27 mouse cellular contexts compared by ENCODE assay signal in genomic region chr10:29180210-29180609, GRCm38 (mm10). TPM values are rescaled to one million over a fixed set of nuclear protein-coding genes. Genes with fewer than 3 reads are reported as not detected.
DNase-seq lines count a peak whose midpoint lies in the region; ATAC-seq lines count a peak whose summit lies in the region.
"Had no signal": no experiment of that assay in that cellular context is flagged by ENCODE, and none has a peak within 500 bp of the region (broad histone marks: within the 10 kb centered on the region; RNA-seq: fewer than 3 reads in every experiment).

No protein-coding gene starts in this region.

- no peaks in the 10 kb centered on the region for H3K27me3 ChIP-seq in hindbrain, embryonic 11.5 days (ENCODE audit: control insufficient read depth, insufficient read depth, low read length)
- no peaks in the 10 kb centered on the region for H3K27me3 ChIP-seq in hindbrain, embryonic 10.5 days (ENCODE audit: insufficient read depth, poor library complexity, severe bottlenecking)
- H3K27me3 ChIP-seq in midbrain, embryonic 11.5 days (ENCODE audit: control insufficient read depth, insufficient read depth, low read length): no peaks in the 10 kb centered on the region
- H3K27me3 ChIP-seq in midbrain, embryonic 15.5 days (replicated peaks): no peaks in the 10 kb centered on the region
- no peaks in the 10 kb centered on the region for H3K27me3 ChIP-seq in neural tube, embryonic 12.5 days (replicated peaks)
- H3K27me3 ChIP-seq: embryonic facial prominence, embryonic 13.5 days; forebrain, embryonic 13.5 days; heart, embryonic 13.5 days; hindbrain, embryonic 15.5 days had no signal

- H3K4me2 ChIP-seq in hindbrain, embryonic 11.5 days (replicated peaks; ENCODE audit: low read depth, low read length): no peak overlapping the region
- H3K4me2 ChIP-seq in midbrain, embryonic 11.5 days: no peak overlapping the region
- no peak overlapping the region for H3K4me2 ChIP-seq in midbrain, embryonic 15.5 days
- H3K4me2 ChIP-seq in neural tube, embryonic 12.5 days (replicated peaks): no peak overlapping the region
- H3K4me2 ChIP-seq: embryonic facial prominence, embryonic 13.5 days; forebrain, embryonic 13.5 days; heart, embryonic 13.5 days; hindbrain, embryonic 15.5 days had no signal

- no peak overlapping the region for H3K4me3 ChIP-seq in hindbrain, embryonic 11.5 days (ENCODE audit: low read depth, low read length)
- H3K4me3 ChIP-seq in hindbrain, embryonic 10.5 days: no peak overlapping the region
- no peak overlapping the region for H3K4me3 ChIP-seq in midbrain, embryonic 11.5 days (ENCODE audit: low read depth, low read length)
- no peak overlapping the region for H3K4me3 ChIP-seq in midbrain, embryonic 15.5 days
- H3K4me3 ChIP-seq in neural tube, embryonic 12.5 days: no peak overlapping the region
- H3K4me3 ChIP-seq: embryonic facial prominence, embryonic 13.5 days; forebrain, embryonic 10.5 days; forebrain, embryonic 13.5 days; heart, adult 2 months; heart, embryonic 10.5 days; heart, embryonic 13.5 days; hindbrain, embryonic 15.5 days had no signal

- H3K27ac ChIP-seq in hindbrain, embryonic 11.5 days (ENCODE audit: low read depth, low read length): no peak overlapping the region
- no peak overlapping the region for H3K27ac ChIP-seq in hindbrain, embryonic 10.5 days
- H3K27ac ChIP-seq in midbrain, embryonic 11.5 days (ENCODE audit: low read depth, low read length): no peak overlapping the region
- no peak overlapping the region for H3K27ac ChIP-seq in midbrain, embryonic 15.5 days
- H3K27ac ChIP-seq in neural tube, embryonic 12.5 days: no peak overlapping the region
- H3K27ac ChIP-seq: embryonic facial prominence, embryonic 13.5 days; forebrain, embryonic 10.5 days; forebrain, embryonic 13.5 days; heart, adult 2 months; heart, embryonic 10.5 days; heart, embryonic 13.5 days; hindbrain, embryonic 15.5 days had no signal

- H3K9me3 ChIP-seq in hindbrain, embryonic 11.5 days (ENCODE audit: control insufficient read depth, low read length): no peaks in the 10 kb centered on the region
- H3K9me3 ChIP-seq in hindbrain, embryonic 10.5 days: no peaks in the 10 kb centered on the region
- H3K9me3 ChIP-seq in midbrain, embryonic 11.5 days (ENCODE audit: control insufficient read depth, low read length): no peaks in the 10 kb centered on the region
- no peaks in the 10 kb centered on the region for H3K9me3 ChIP-seq in midbrain, embryonic 15.5 days
- no peaks in the 10 kb centered on the region for H3K9me3 ChIP-seq in neural tube, embryonic 12.5 days
- H3K9me3 ChIP-seq: embryonic facial prominence, embryonic 13.5 days; forebrain, embryonic 10.5 days; forebrain, embryonic 13.5 days; heart, embryonic 10.5 days; heart, embryonic 13.5 days; hindbrain, embryonic 15.5 days had no signal

- peak; percentile 62 for ATAC-seq in hindbrain, embryonic 11.5 days (ENCODE audit: low FRiP score)
- ATAC-seq in midbrain, embryonic 11.5 days (ENCODE audit: low FRiP score): 0 out of 2 replicates have a peak, but pooled peaks have one; percentile 50
- ATAC-seq in midbrain, embryonic 15.5 days (replicated peaks): no peak
- ATAC-seq in neural tube, embryonic 12.5 days (ENCODE audit: low FRiP score, low read depth): peak; percentile 75; the same call in 1 of the 2 replicates
- ATAC-seq: CD4-positive, CD25-positive, alpha-beta regulatory T cell, adult 4 months; forebrain, embryonic 13.5 days had no signal

- WGBS in hindbrain, embryonic 11.5 days: 87% methylated on average over 3 of the region's 3 CpGs
- 79% methylated on average over 3 of the region's 3 CpGs for WGBS in hindbrain, embryonic 10.5 days
- 90% methylated on average over 3 of the region's 3 CpGs for WGBS in midbrain, embryonic 11.5 days
- WGBS in midbrain, embryonic 15.5 days: 56% methylated on average over 3 of the region's 3 CpGs
- 67% methylated on average over 3 of the region's 3 CpGs for WGBS in neural tube, embryonic 12.5 days

- no peak overlapping the region for H3K9ac ChIP-seq in hindbrain, embryonic 11.5 days (ENCODE audit: low read depth, low read length)
- H3K9ac ChIP-seq in midbrain, embryonic 11.5 days (ENCODE audit: low read length): no peak overlapping the region
- no peak overlapping the region for H3K9ac ChIP-seq in midbrain, embryonic 15.5 days
- no peak overlapping the region for H3K9ac ChIP-seq in neural tube, embryonic 12.5 days
- H3K9ac ChIP-seq: embryonic facial prominence, embryonic 13.5 days; forebrain, embryonic 13.5 days; heart, embryonic 13.5 days; hindbrain, embryonic 15.5 days had no signal

- H3K4me1 ChIP-seq in hindbrain, embryonic 11.5 days (replicated peaks; ENCODE audit: control insufficient read depth, insufficient read depth, low read length): no peaks in the 10 kb centered on the region
- no peaks in the 10 kb centered on the region for H3K4me1 ChIP-seq in hindbrain, embryonic 10.5 days (replicated peaks)
- no peaks in the 10 kb centered on the region for H3K4me1 ChIP-seq in midbrain, embryonic 11.5 days (ENCODE audit: control insufficient read depth, insufficient read depth, low read length)
- H3K4me1 ChIP-seq in midbrain, embryonic 15.5 days: no peaks in the 10 kb centered on the region
- H3K4me1 ChIP-seq in neural tube, embryonic 12.5 days: no peaks in the 10 kb centered on the region
- H3K4me1 ChIP-seq: embryonic facial prominence, embryonic 13.5 days; heart, embryonic 10.5 days; heart, embryonic 13.5 days; hindbrain, embryonic 15.5 days had no signal

- DNase-seq in hindbrain, embryonic 11.5 days (ENCODE audit: low spot score): peak; percentile 17
- no peak for DNase-seq in hindbrain, embryonic 10.5 days (ENCODE audit: low spot score)
- DNase-seq in midbrain, embryonic 11.5 days (ENCODE audit: low spot score, missing footprints): no peak
- no peak for DNase-seq in neural tube, embryonic 10.5 days (ENCODE audit: extremely low spot score, low spot score)
- DNase-seq in ovary, postnatal 36 days (ENCODE audit: low spot score): no peak
- DNase-seq: adrenal gland, adult 8-10 months; adrenal gland, postnatal 25 days; cerebellum, adult 11-12 months; cerebellum, adult 8-10 months; cerebellum, postnatal 10 days; cerebellum, postnatal 36 days; gastrocnemius, postnatal 10 days; gastrocnemius, postnatal 36 days; heart, adult 2 months; heart, postnatal 14 days; heart, postnatal 4 days had no signal

- H3K36me3 ChIP-seq in hindbrain, embryonic 11.5 days (ENCODE audit: control insufficient read depth, insufficient read depth, low read length): no peaks in the 10 kb centered on the region
- peaks cover 72% of the 10 kb centered on the region for H3K36me3 ChIP-seq in hindbrain, embryonic 10.5 days
- no peaks in the 10 kb centered on the region for H3K36me3 ChIP-seq in midbrain, embryonic 11.5 days (ENCODE audit: control insufficient read depth, insufficient read depth, low read length)
- peaks cover 35% of the 10 kb centered on the region for H3K36me3 ChIP-seq in midbrain, embryonic 15.5 days (replicated peaks)
- peaks cover 34% of the 10 kb centered on the region for H3K36me3 ChIP-seq in neural tube, embryonic 12.5 days
- H3K36me3 ChIP-seq: embryonic facial prominence, embryonic 13.5 days; heart, embryonic 10.5 days; heart, embryonic 13.5 days had no signal

RNA-seq across cellular contexts. Expression of gene Gm49353, which starts 18.5 kb away (rescaled TPM):
- polyA plus RNA-seq in hindbrain, embryonic 11.5 days (2014; fragmentation: Nextera tagmentation; extraction: Ambion mirVana): 5.0 and 9.9 TPM in 2 replicates
- 0.90 and 1.00 TPM in 2 replicates for polyA plus RNA-seq in hindbrain, embryonic 10.5 days (2016; fragmentation: Nextera tagmentation; extraction: Ambion mirVana)
- polyA plus RNA-seq in midbrain, embryonic 11.5 days (2014; fragmentation: Nextera tagmentation; extraction: Ambion mirVana): 2.5 and 4.9 TPM in 2 replicates
- polyA plus RNA-seq in midbrain, embryonic 15.5 days (2015; fragmentation: Nextera tagmentation; extraction: Ambion mirVana): 10.6 and 12.3 TPM in 2 replicates
- 6.1 and 6.7 TPM in 2 replicates for polyA plus RNA-seq in neural tube, embryonic 12.5 days (2016; fragmentation: Nextera tagmentation; extraction: Ambion mirVana)
- polyA plus RNA-seq: CD4-positive, CD25-positive, alpha-beta regulatory T cell, adult 4 months; heart, adult 2 months; heart, embryonic 10.5 days; heart, embryonic 13.5 days; heart, embryonic 16.5 days; intestine, embryonic 14.5 days had no signal

RNA-seq across cellular contexts. Expression of gene 9330159F19Rik, which starts 31.2 kb away (rescaled TPM):
- polyA plus RNA-seq in hindbrain, embryonic 11.5 days (2014; fragmentation: Nextera tagmentation; extraction: Ambion mirVana): 10.6 and 11.8 TPM in 2 replicates
- polyA plus RNA-seq in hindbrain, embryonic 10.5 days (2016; fragmentation: Nextera tagmentation; extraction: Ambion mirVana): 3.5 and 5.1 TPM in 2 replicates
- 7.7 and 8.7 TPM in 2 replicates for polyA plus RNA-seq in midbrain, embryonic 11.5 days (2014; fragmentation: Nextera tagmentation; extraction: Ambion mirVana)
- 31.0 and 33.2 TPM in 2 replicates for polyA plus RNA-seq in midbrain, embryonic 15.5 days (2015; fragmentation: Nextera tagmentation; extraction: Ambion mirVana)
- polyA plus RNA-seq in neural tube, embryonic 12.5 days (2016; fragmentation: Nextera tagmentation; extraction: Ambion mirVana): 12.8 and 13.8 TPM in 2 replicates
- polyA plus RNA-seq: CD4-positive, CD25-positive, alpha-beta regulatory T cell, adult 4 months had no signal

RNA-seq across cellular contexts. Expression of gene Soga3, which starts 36.6 kb away (rescaled TPM):
- polyA plus RNA-seq in hindbrain, embryonic 11.5 days (2014; fragmentation: Nextera tagmentation; extraction: Ambion mirVana): 35.8 and 42.6 TPM in 2 replicates
- polyA plus RNA-seq in hindbrain, embryonic 10.5 days (2016; fragmentation: Nextera tagmentation; extraction: Ambion mirVana): 15.3 and 31.6 TPM in 2 replicates
- 35.0 and 35.2 TPM in 2 replicates for polyA plus RNA-seq in midbrain, embryonic 11.5 days (2014; fragmentation: Nextera tagmentation; extraction: Ambion mirVana)
- 112 and 119 TPM in 2 replicates for polyA plus RNA-seq in midbrain, embryonic 15.5 days (2015; fragmentation: Nextera tagmentation; extraction: Ambion mirVana)
- polyA plus RNA-seq in neural tube, embryonic 12.5 days (2016; fragmentation: Nextera tagmentation; extraction: Ambion mirVana): 79.9 and 80.6 TPM in 2 replicates
- polyA plus RNA-seq: CD4-positive, CD25-positive, alpha-beta regulatory T cell, adult 4 months had no signal
